14 mouse cellular contexts compared by ENCODE assay signal in genomic region chr11:108898483-108898882, GRCm38 (mm10).
"Had no signal": no experiment of that assay in that cellular context is flagged by ENCODE, and none has a peak within 500 bp of the region (broad histone marks: within the 10 kb centered on the region; RNA-seq: fewer than 3 reads in every experiment).

No protein-coding gene starts in this region.

- ATAC-seq: midbrain, embryonic 13.5 days; midbrain, embryonic 16.5 days had no signal

- H3K4me2 ChIP-seq: lung, embryonic 14.5 days; midbrain, embryonic 11.5 days; midbrain, embryonic 13.5 days; neural tube, embryonic 12.5 days; stomach, embryonic 15.5 days had no signal

- H3K4me3 ChIP-seq: midbrain, embryonic 13.5 days; neural tube, embryonic 12.5 days; stomach, embryonic 15.5 days had no signal

- DNase-seq: lung, adult 18-20 months; lung, embryonic 14.5 days; lung, postnatal 10 days; lung, postnatal 4 days; right cerebral cortex, postnatal 14 days; thymus, adult 2 months; thymus, postnatal 25 days; thymus, postnatal 4 days had no signal

- H3K9me3 ChIP-seq: midbrain, embryonic 13.5 days; neural tube, embryonic 12.5 days; stomach, embryonic 15.5 days had no signal

- H3K9ac ChIP-seq: lung, embryonic 14.5 days; midbrain, embryonic 13.5 days; neural tube, embryonic 12.5 days; stomach, embryonic 15.5 days had no signal

- H3K27ac ChIP-seq: midbrain, embryonic 13.5 days; neural tube, embryonic 12.5 days; stomach, embryonic 15.5 days; stomach, postnatal 0 days had no signal

- H3K4me1 ChIP-seq: stomach, embryonic 15.5 days had no signal

- H3K27me3 ChIP-seq: neural tube, embryonic 12.5 days; stomach, embryonic 15.5 days had no signal

- H3K36me3 ChIP-seq: midbrain, embryonic 13.5 days; neural tube, embryonic 12.5 days; stomach, embryonic 15.5 days had no signal
